Mouse (Mus musculus): ENCODE measurements around the gene Spats2l.

Spats2l gene

GRCm38 (mm10) chr1:57774001-57774667 is at the start of gene Spats2l:
TSS of gene Spats2l (plus strand) at chr1:57774162.
- no peak for DNase-seq (ENCODE audit: low spot score)

- no peak for DNase-seq (ENCODE audit: low spot score)
These were observed 48.7 kb upstream of the Spats2l start for GRCm38 (mm10) chr1:57725268-57725667.

- no peak for DNase-seq (ENCODE audit: low spot score)
These were observed 38.1 kb upstream of the Spats2l start for GRCm38 (mm10) chr1:57735877-57736276.

GRCm38 (mm10) chr1:57741740-57742139 is 32.2 kb upstream of the Spats2l start:
- no peak for DNase-seq (ENCODE audit: low spot score)

GRCm38 (mm10) chr1:57742266-57742665 is 31.7 kb upstream of the Spats2l start:
- no peak for DNase-seq (ENCODE audit: low spot score)

- DNase-seq (ENCODE audit: low spot score): no peak
These were observed 22.2 kb upstream of the Spats2l start for GRCm38 (mm10) chr1:57751781-57752180.

- no peak for DNase-seq (ENCODE audit: low spot score)
These were observed 7.6 kb upstream of the Spats2l start for GRCm38 (mm10) chr1:57766396-57766795.

- no peak for DNase-seq (ENCODE audit: low spot score)
These were observed 636 bp upstream of the Spats2l start for GRCm38 (mm10) chr1:57773326-57773725.

GRCm38 (mm10) chr1:57774668-57775495 is 920 bp downstream of the Spats2l start:
- DNase-seq (ENCODE audit: low spot score): no peak

GRCm38 (mm10) chr1:57775496-57775790 is 1.5 kb downstream of the Spats2l start:
- DNase-seq (ENCODE audit: low spot score): no peak

- DNase-seq (ENCODE audit: low spot score): no peak
These were observed 2.8 kb downstream of the Spats2l start for GRCm38 (mm10) chr1:57776671-57777281.

- no peak for DNase-seq (ENCODE audit: low spot score)
These were observed 10.3 kb downstream of the Spats2l start for GRCm38 (mm10) chr1:57784300-57784699.

- DNase-seq (ENCODE audit: low spot score): no peak
These were observed 15.9 kb downstream of the Spats2l start for GRCm38 (mm10) chr1:57789831-57790230.

- DNase-seq (ENCODE audit: low spot score): no peak
These were observed 18.2 kb downstream of the Spats2l start for GRCm38 (mm10) chr1:57792212-57792611.

GRCm38 (mm10) chr1:57795838-57796237 is 21.9 kb downstream of the Spats2l start:
- no peak for DNase-seq (ENCODE audit: low spot score)

GRCm38 (mm10) chr1:57799398-57799797 is 25.4 kb downstream of the Spats2l start:
- DNase-seq (ENCODE audit: low spot score): no peak

- DNase-seq (ENCODE audit: low spot score): no peak
These were observed 26.9 kb downstream of the Spats2l start for GRCm38 (mm10) chr1:57800846-57801245.

- no peak for DNase-seq (ENCODE audit: low spot score)
These were observed 32.2 kb downstream of the Spats2l start for GRCm38 (mm10) chr1:57806126-57806525.

GRCm38 (mm10) chr1:57807882-57808281 is 33.9 kb downstream of the Spats2l start:
- no peak for DNase-seq (ENCODE audit: low spot score)

- no peak for DNase-seq (ENCODE audit: low spot score)
These were observed 36.3 kb downstream of the Spats2l start for GRCm38 (mm10) chr1:57810221-57810620.

GRCm38 (mm10) chr1:57817103-57817502 is 43.1 kb downstream of the Spats2l start:
- no peak for DNase-seq (ENCODE audit: low spot score)

GRCm38 (mm10) chr1:57820428-57820997 is 46.6 kb downstream of the Spats2l start:
- DNase-seq (ENCODE audit: low spot score): no peak
